Mouse (Mus musculus) frontal cortex, postnatal 25 days (tissue): ENCODE measurements around the gene Ppie.
"Not testable (repeated sequence)": the region's sequence is repeated elsewhere in the genome, so short reads cannot be mapped to it uniquely, and the experiment has no call there.

Source experiments
- DNase-seq, 2 experiments: peaks; one replicate each; pipeline ENCODE4 v3.0.0; 2022; ENCODE audit warnings: low spot score in 2 of 2

Gene Ppie

GRCm38 (mm10) chr4:123114651-123115050 is 25.1 kb downstream of the Ppie start:
- not testable (repeated sequence) for DNase-seq

DNA sequence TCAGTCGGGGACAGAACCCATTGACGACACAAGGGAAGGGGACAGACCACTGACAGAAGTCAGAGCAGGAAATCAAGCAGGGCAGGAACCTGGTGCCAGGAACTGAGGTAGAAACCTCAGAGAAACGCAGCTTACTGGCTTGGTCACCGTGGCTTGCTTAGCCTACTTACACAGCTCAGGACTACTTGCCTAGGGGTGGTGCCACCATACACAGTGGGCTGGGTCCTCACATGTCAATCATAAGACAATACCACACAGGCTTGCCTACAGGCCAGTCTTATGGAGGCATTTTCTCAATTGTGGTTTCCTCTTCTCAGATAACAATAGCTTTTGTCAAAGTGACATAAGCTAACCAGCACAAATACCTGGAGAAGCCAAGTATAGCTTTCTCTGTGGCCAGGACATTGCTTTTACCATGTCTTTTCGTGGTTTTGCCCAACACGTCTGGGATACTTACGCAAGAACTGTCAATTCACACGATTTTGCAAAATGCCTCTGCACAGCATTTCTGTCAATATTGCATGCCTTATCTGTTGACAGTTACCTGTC is 27.5 kb downstream of the Ppie start:
- no peak for DNase-seq

- not testable (repeated sequence) for DNase-seq
These were observed 28.3 kb downstream of the Ppie start for GRCm38 (mm10) chr4:123111275-123111983.

GRCm38 (mm10) chr4:123110751-123111150 is 29.0 kb downstream of the Ppie start:
- DNase-seq = no peak

DNA sequence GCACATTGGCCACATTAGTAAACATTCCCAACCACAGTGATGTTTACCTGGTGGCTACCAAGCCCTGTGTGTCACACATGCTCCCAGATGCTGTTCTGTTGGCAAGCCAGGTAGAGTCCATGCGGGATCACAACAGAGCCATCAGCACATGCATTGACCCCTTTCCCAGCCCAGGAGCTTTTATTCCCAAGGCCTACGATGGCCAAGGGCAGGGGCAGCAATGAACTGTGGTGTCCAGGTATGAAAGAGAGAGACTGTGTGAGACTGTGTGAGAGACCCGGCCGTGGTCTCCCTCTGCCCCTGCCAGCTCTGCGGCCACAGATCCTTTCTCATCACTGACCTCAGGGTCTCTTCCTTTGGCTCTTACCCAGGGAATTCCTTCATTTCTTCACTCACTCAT is 31.7 kb downstream of the Ppie start:
- no peak for DNase-seq

- DNase-seq = no peak
These were observed 32.9 kb downstream of the Ppie start for GRCm38 (mm10) chr4:123106864-123107263.

DNA sequence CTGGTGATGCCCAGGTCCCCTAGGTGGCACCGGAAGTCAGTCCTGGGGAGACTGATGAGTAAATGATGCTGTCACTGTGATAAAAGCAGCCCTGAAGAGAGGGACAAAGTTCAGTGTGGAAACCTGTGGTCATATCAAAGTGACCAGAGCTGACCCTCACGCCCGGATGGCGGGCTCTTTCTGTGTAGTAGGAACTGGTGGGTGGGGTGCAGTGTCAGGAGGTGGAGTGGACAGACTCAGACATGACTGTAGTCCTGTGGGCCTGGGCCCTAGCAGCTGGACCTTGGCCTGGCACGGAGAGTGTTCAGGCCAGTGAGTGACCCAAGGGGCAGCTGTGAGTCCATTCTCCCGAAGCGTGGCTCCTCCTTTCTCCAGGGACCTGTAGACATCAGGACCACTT is 33.8 kb downstream of the Ppie start:
- DNase-seq = not testable (repeated sequence)

- no peak for DNase-seq
These were observed 34.3 kb downstream of the Ppie start for GRCm38 (mm10) chr4:123105451-123105790.

DNA sequence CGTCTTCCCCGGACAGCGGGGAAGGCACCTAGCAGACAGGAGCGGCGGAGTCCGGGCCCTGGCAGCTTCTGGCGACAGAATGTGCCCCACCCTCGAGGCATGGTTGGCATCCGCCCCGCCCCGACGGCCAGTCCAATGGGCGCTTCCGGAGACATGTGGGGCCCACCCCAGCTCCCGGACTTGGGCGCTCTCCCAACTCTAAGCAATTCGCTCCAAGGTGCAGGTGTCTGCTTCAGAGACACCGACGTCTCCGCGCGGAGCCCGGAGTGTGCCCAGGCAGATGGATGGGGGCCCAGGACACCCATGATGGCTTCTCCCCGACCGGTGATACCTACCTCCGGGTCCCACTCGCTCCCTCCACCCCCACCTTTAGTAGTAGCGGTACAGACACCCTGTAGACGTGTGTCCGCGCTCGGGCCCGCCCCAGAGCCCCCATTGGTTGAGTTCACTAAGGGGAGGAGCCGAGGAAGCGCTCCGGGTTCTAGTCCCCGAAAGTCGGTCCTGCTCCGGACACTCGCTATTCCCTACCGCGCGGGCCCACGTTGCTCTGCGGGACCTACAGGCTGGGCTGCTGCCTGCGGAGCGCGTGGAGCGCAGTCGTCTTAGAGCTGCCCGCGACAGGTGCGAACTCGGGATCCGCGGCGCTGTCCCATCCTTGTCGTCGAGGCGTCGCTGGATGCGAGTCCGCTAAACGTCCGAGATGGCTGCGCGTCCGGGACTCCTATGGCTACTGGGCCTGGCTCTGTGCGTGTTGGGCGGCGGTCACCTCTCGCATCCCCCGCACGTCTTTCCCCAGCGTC is 34.9 kb downstream of the Ppie start, which contains the start of gene Bmp8b:
Gene Bmp8b (plus strand): TSS at position 515 of the 800 bp plus-strand sequence.
- DNase-seq = no peak

GRCm38 (mm10) chr4:123093869-123094268 is 45.9 kb downstream of the Ppie start:
- DNase-seq = no peak

DNA sequence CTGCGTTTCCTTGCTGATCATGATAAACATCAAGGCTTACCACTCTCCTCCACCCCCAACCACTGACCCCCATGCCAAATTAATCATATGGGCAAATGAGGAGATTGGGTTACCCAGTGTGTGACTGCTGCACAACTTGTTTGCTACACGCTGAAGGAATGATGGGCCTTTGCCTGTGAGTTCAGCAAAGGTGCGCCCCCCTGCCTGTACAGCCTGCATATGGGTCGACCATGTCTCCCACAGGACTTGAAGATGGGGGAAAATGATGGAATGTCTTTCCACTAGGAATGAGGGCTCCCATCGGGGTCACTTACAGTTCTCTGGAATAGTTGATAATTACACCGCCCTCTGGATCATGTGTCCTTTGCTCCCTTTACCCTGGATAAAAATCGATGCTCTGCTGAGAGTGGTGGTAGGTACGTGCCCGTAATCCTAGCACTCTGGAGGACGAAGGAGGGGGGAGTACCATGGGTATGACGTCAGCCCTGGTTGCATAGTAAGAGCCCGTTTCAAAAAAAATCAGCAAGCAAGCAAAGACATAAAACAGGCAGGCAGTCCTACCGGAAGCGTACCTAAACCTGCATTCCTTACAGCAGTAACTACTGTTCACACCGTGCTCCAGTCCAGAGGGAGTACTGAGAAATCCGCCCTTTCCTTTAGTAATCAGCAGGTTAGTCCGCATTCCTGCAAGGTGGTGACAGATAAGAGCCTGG is 46.5 kb downstream of the Ppie start:
- DNase-seq = no peak

GRCm38 (mm10) chr4:123092621-123093020 is 47.1 kb downstream of the Ppie start:
- no peak for DNase-seq

DNA sequence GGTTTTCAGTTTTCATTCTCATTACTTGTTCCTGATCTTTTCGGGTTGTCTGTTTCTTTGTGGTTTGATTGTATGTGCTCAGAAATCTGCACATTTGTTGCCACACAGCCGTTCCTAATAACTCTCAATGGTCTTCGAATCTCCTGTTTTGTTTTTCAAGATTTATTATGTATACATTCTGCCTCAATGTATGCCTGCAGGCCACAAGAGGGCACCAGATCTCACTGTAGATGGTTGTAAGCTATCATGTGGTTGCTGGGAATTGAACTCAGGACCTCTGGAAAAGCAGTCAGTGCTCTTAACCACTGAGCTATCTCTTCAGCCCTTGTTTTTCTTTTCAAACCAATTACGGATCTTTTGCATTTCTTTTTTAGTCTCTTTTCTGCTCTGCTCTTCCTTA is 53.4 kb downstream of the Ppie start:
- no peak for DNase-seq

GRCm38 (mm10) chr4:123085290-123085689 is 54.5 kb downstream of the Ppie start:
- DNase-seq = no peak

GRCm38 (mm10) chr4:123083323-123083902 is 56.3 kb downstream of the Ppie start:
- no peak for DNase-seq

DNA sequence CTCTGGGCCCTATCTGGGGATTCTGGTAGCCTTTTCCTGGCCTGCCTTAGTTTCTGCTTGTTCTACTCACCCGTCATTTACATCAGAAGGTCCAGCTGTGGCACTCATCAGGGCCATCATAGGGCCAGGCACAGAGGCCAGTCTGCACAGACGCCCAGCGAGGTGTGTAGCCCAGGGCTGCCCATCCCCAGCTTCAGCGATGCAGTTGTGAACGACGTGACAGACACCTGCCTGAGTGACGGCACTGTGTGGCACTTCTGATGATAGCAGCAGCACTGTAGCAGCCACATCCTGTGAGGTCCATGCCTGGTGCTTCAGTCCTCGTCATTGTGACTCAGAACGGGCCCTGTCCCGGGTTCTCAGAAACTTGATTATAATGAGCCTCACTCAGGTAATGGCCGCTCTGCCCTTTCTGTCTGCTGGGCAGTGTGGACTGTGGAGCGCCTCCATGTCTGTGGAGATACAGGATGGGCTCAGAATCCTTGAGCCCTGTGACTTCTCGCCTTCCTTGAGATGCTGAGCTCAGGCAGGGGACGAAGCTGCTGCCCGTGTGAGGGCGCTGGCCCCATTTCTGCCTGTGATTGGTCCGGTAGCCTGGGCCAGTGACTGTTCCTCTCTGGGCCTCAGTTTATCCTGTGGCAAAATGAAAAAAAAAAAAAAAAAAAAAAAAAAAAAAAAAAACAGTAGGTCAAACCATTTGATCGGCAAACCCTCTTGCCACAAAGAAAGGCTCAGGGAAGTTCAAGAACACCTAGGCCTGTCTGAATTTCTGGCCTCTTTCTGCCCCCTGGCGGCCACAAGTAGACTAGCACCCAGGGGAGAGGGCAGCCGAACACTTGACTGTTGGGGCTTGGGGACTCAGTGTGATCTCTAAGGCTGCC is 57.2 kb downstream of the Ppie start:
- DNase-seq = peak; percentile 36 to 50

DNA sequence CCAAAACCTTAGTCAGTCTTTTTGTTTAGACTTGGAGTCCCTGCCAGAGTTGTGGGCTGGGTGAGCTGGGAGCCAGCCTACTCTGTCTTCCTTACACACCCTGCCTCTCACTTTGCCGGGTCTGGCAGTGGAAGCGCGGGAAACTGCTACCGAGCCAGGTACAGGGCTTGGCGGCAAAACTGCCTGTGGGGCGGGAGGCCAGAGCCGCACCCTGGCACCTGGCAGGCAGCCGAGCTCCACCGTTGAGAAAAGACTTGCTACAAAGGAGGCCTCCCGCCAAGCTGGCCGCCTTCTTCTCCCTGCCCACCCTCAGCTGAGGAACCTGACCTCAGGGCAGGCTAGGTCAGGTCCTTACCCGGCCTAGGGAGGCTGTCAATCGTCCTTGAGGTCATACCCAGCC is 59.0 kb downstream of the Ppie start:
- no peak for DNase-seq

DNA sequence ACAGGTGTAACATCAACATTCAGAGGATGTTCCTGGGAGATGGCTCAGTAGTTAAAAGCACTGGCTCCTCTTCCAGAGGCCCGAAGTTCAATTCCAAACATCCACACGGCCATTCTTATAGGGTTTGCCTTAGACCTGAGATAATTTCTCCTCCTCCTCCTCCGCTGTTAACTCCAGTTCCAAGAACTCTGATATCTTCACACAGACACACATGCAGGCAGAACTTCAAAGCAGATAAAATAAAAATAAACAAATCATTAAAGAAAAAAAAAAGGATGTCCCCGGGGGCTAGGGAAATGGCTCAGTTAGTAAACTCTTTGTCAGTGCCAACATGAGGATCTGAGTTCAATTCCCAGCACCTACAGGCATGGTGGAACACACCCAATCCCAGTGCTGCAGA is 61.5 kb downstream of the Ppie start:
- DNase-seq = no peak
